Mouse (Mus musculus) heart, embryonic 12.5 days (tissue): Measurements from ENCODE around the gene Gm6871. TPM values are rescaled to one million over a fixed set of nuclear protein-coding genes. Genes with fewer than 3 reads are reported as not detected.
"Not testable (repeated sequence)": the region's sequence is repeated elsewhere in the genome, so short reads cannot be mapped to it uniquely, and the experiment has no call there.

Source experiments
- ATAC-seq: fragments of 200-750 bp; cut with Nextera tagmentation; 2 replicates; pipeline ENCODE4 v1.8.0; 2017; ENCODE audit warnings: moderate TSS enrichment, moderate library complexity; ENCODE audit not compliant: insufficient number of reproducible peaks, low FRiP score
- H3K27ac ChIP-seq: fragments of 300-500 bp; sonication (generic); 2 replicates; pipeline ENCODE4 v1.5.1; 2016; ENCODE audit warnings: mild to moderate bottlenecking, moderate library complexity; ENCODE audit not compliant: poor library complexity, severe bottlenecking
- H3K27me3 ChIP-seq: fragments of 300-500 bp; sonication (generic); replicated peaks from 2 replicates; pipeline ENCODE4 v1.6.1; 2016; ENCODE audit warnings: mild to moderate bottlenecking, moderate library complexity
- H3K36me3 ChIP-seq: fragments of 300-500 bp; sonication (generic); 2 replicates; pipeline ENCODE4 v1.6.1; 2016; ENCODE audit warnings: mild to moderate bottlenecking, moderate library complexity
- H3K4me1 ChIP-seq: fragments of 300-500 bp; sonication (generic); replicated peaks from 2 replicates; pipeline ENCODE4 v1.6.1; 2016; ENCODE audit warnings: mild to moderate bottlenecking
- H3K4me2 ChIP-seq: fragments of 300-500 bp; sonication (generic); 2 replicates; pipeline ENCODE4 v1.6.1; 2016; ENCODE audit warnings: mild to moderate bottlenecking, moderate library complexity
- H3K4me3 ChIP-seq: fragments of 300-500 bp; sonication (generic); 2 replicates; pipeline ENCODE4 v1.5.1; 2016; ENCODE audit warnings: mild to moderate bottlenecking
- H3K9ac ChIP-seq: fragments of 300-500 bp; sonication (generic); 2 replicates; pipeline ENCODE4 v1.6.1; 2016; ENCODE audit warnings: mild to moderate bottlenecking, moderate library complexity
- H3K9me3 ChIP-seq: fragments of 300-500 bp; sonication (generic); replicated peaks from 2 replicates; pipeline ENCODE4 v1.6.1; 2016; ENCODE audit warnings: mild to moderate bottlenecking, moderate library complexity
- WGBS: fragments of 180-500 bp; shearing (Covaris S2); methylation state at CpG from one replicate; pipeline ENCODE4 v1.1.7; 2016; 5-methylcytosine and 5-hydroxymethylcytosine counted together
- polyA plus RNA-seq: library from polyadenylated mRNA; unstranded; fragments of >200 nt; fragmentation: Nextera tagmentation; extraction: Ambion mirVana; gene quantifications from 2 replicates; pipeline ENCODE4 v1.2.1, GENCODE M21; 2016

Gm6871 gene
- polyA plus RNA-seq = not detected in 2 replicates

DNA sequence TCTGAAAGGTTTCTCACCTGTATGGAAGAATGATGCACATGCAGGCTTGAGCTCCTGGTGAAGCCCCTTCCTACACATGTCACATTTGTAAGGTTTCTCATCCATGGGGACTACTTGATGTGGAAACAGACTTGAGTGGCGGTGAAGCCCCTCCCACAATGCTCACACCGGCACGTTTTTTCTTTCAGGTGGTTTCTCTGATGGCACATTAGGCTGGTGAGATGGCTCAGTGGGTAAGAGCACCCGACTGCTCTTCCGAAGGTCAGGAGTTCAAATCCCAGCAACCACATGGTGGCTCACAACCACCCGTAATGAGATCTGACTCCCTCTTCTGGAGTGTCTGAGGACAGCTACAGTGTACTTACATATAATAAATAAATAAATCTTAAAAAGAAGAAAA is at the start of gene Gm6871:
Gm6871 (minus strand) TSS at position 101 of the 400 bp plus-strand sequence.
- WGBS = 77% methylated on average over 6 of the region's 6 CpGs
- not testable (repeated sequence) for H3K4me3 ChIP-seq

DNA sequence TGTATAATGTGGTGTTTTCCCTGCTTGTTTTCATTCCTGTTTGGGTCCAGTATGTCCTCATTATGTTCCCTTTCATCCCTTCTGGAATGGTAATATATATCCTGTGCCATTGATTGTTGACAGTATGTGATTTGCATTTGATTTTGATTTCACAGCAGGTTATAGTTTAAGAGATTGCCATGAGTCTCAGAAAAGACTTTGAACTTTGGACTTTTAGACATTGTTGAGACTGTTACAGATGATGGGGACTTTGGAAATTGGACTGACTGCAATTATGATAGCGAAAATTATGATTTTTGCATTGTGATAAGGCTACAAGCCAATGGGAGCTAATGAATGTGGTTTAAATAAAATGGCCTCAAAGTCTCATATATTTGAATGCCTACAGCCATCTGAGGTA is 42.8 kb upstream of the Gm6871 start:
- not testable (repeated sequence) for H3K9me3 ChIP-seq, H3K9ac ChIP-seq, H3K4me3 ChIP-seq, H3K4me2 ChIP-seq, H3K27me3 ChIP-seq, ATAC-seq, H3K27ac ChIP-seq, H3K4me1 ChIP-seq
- peaks cover 44% of the 10 kb centered on the region for H3K36me3 ChIP-seq
- 92% methylated on average over 1 of the region's 1 CpGs for WGBS

More for the DNA sequence above, at the start of gene Gm6871:
- not testable (repeated sequence) for H3K4me1 ChIP-seq, H3K9ac ChIP-seq, H3K36me3 ChIP-seq, H3K27ac ChIP-seq, ATAC-seq, H3K27me3 ChIP-seq, H3K4me2 ChIP-seq
- H3K9me3 ChIP-seq = peaks cover 10% of the 10 kb centered on the region

DNA sequence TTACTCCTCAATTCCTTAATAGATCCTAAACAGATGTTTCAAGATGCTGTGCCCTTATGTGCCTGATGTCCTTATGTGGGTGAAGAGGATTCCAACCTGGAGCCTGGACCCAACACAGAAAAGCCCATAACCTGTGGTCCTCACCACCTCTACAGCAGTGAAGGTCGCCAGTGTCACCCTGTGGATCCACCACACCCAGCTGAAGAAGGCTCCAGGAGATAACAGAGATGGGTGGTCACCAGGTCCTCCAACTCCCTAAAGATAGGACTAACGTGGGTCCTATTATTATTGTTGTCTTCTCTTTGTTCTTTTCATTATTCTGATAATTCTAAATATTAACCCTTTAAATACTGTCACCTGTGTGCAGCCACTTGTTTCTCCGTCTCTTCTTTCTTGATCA is 38.2 kb upstream of the Gm6871 start:
- peaks cover 33% of the 10 kb centered on the region for H3K36me3 ChIP-seq
- no peaks in the 10 kb centered on the region for H3K4me1 ChIP-seq
- H3K9me3 ChIP-seq = no peaks in the 10 kb centered on the region
- no peaks in the 10 kb centered on the region for H3K27me3 ChIP-seq
- H3K4me2 ChIP-seq = no peak overlapping the region
- no peak overlapping the region for H3K9ac ChIP-seq
- no peak overlapping the region for H3K4me3 ChIP-seq
- ATAC-seq = no peak
- H3K27ac ChIP-seq = no peak overlapping the region
- WGBS = 68% methylated on average over 3 of the region's 3 CpGs

DNA sequence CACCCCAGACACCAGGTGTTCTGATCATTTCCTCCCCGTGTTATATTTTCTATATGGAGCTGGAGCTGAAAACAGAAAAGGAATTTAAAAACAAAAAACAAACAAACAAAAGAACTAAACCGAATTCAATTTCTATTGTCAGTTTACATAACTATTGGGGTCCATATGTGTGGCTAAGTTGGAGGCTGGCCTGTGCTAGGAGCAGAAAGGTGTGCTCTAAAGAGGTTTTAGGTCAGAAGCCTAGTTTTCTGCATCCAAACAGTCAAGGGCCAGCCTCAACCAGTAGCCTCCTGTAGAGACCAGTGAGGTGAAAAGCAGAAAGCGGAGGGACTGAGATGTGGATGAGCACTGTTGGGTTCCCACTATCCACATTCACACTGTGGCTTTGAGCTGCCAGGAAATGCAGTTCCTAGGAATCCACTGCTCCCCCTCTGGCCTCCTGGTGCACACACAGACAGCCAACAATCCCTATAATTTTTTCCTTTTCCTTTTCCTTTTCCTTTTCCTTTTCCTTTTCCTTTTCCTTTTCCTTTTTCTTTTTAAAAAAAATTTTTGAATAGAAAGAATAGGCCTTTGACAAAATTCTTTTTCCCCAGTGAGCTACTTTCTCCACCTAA is 26.6 kb upstream of the Gm6871 start:
- ATAC-seq = no peak
- Histone ChIP-seq H3K4me3 (peak overlapping the region; percentile 81), H3K27me3 (no peaks in the 10 kb centered on the region), H3K9me3 (no peaks in the 10 kb centered on the region), H3K4me1 (peaks cover 6% of the 10 kb centered on the region), H3K9ac (peak overlapping the region; percentile 82), H3K27ac (no peak overlapping the region), H3K4me2 (peak overlapping the region; percentile 85), H3K36me3 (no peaks in the 10 kb centered on the region)
- WGBS = 22% methylated on average over 3 of the region's 3 CpGs

DNA sequence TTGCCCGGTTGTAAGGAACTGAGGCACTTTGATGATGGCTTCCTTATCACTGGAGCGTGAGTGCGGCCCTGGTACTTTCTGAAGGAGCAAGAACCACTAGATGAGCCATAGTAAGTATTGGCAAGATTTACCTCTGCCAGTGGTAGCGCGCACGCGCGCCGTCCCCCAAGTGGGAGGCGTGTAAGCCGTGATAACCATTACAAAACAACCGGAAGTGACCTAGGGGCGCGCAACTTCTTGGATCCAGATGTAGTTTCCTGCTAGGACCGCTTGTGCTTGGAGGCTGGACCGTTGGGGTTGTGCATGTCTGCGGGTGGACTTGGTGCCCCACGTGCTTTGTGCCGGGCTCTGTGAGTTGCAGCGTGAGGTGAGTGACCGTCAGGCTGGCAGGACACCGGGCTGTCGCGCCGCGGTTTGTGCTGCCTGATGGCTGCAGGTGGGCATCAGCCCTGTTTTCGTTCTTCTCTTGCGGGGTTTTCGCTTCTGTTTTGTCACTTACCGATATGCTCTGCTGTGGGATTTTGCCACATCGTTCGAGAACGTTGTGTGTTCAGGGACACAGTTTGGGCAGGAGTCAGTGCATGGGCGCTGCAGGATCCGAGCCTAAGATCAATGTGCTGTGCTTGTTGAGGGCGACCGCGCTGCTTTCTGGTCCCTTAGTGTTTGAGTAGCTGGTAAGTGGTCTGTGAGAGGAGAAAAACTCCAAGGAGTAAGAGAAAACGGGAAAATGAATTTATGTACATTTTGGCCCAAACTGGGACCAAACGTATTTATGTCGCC is 25.8 kb upstream of the Gm6871 start, which contains the start of gene 2610021A01Rik:
2610021A01Rik (plus strand) TSS at position 197 of the 780 bp plus-strand sequence.
- WGBS = under 1% methylated on average over 41 of the region's 41 CpGs
- Histone ChIP-seq H3K36me3 (no peaks in the 10 kb centered on the region), H3K4me3 (peak within 1 kb of the TSS; percentile 81), H3K4me2 (peak within 1 kb of the TSS; percentile 85), H3K27ac (peak within 1 kb of the TSS; percentile 57), H3K4me1 (peaks cover 6% of the 10 kb centered on the region), H3K27me3 (no peaks in the 10 kb centered on the region), H3K9ac (peak within 1 kb of the TSS; percentile 82), H3K9me3 (no peaks in the 10 kb centered on the region)
- ATAC-seq = peak; percentile 98

DNA sequence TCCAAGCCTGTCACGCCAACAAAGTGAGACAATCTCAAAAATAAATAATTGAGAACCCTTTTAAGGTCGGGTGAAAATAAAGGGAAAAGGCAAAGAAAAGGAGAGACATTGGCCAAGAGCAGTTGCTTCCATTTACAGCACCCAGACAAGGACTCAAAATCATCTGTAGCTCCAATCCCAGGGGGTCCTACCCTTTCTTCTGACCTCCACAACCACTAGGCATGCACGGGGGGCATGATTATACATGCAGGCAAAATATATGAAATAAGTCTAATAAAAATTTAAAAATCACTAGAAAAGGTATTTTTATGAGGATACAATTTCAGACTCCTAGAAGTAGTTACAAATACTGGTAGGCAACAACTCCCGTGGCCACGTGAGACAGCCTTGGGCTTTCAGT is 25.2 kb upstream of the Gm6871 start:
- WGBS = 41% methylated on average over 5 of the region's 5 CpGs
- peak overlapping the region; percentile 57; the same call in 1 of the 2 replicates for H3K27ac ChIP-seq
- peak overlapping the region; percentile 81 for H3K4me3 ChIP-seq
- H3K9me3 ChIP-seq = no peaks in the 10 kb centered on the region
- no peak for ATAC-seq
- peaks cover 6% of the 10 kb centered on the region for H3K4me1 ChIP-seq
- H3K36me3 ChIP-seq = no peaks in the 10 kb centered on the region
- peak overlapping the region; percentile 85 for H3K4me2 ChIP-seq
- no peaks in the 10 kb centered on the region for H3K27me3 ChIP-seq
- H3K9ac ChIP-seq = peak overlapping the region; percentile 82

DNA sequence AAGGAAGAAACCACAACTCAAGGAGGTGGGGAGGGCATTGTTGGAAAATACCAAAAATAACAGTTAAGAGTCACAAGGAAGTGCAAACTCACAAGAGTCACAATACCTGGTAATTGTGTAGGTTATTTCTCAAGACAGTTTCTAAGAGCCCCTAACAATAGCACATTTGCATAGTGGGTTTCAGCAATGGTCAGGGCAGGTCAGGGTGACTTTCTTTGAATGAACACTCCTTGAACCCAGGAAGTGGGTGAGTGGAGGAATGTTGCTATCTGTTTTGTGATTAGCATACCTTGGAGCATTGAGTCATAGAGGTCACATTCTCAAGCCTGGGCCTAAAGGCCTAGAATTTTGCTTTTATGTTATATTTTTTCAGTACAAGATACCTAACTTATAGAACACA is 14.4 kb upstream of the Gm6871 start:
- not testable (repeated sequence) for H3K4me1 ChIP-seq, H3K4me2 ChIP-seq, H3K36me3 ChIP-seq

DNA sequence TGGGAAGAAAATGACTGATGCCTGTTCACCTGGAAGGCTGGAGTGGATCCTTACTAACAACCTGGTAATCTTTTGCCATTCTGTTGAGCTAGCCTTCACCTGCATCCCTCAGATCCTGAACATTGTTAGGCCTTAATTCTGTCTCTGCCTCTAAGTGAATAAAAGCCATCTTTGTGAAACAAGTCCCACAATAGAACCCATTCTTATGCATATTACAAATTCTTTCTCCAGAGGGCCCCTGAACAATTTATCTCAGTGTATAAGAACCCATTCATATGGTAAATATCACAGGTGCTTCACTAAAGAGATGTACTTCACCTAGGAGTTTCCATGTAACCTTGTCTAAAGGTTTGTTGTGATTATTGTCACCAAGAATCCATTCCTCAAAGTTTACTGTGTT is 8.6 kb upstream of the Gm6871 start:
- Histone ChIP-seq H3K27me3 (no peaks in the 10 kb centered on the region), H3K4me2 (no peak overlapping the region), H3K4me3 (no peak overlapping the region), H3K27ac (no peak overlapping the region), H3K36me3 (no peaks in the 10 kb centered on the region), H3K4me1 (no peaks in the 10 kb centered on the region), H3K9me3 (peaks cover 18% of the 10 kb centered on the region), H3K9ac (no peak overlapping the region)
- ATAC-seq = no peak

More for the DNA sequence above, 14.4 kb upstream of the Gm6871 start:
- peaks cover 19% of the 10 kb centered on the region for H3K9me3 ChIP-seq
- not testable (repeated sequence) for H3K27ac ChIP-seq, ATAC-seq, H3K4me3 ChIP-seq, H3K27me3 ChIP-seq, H3K9ac ChIP-seq

DNA sequence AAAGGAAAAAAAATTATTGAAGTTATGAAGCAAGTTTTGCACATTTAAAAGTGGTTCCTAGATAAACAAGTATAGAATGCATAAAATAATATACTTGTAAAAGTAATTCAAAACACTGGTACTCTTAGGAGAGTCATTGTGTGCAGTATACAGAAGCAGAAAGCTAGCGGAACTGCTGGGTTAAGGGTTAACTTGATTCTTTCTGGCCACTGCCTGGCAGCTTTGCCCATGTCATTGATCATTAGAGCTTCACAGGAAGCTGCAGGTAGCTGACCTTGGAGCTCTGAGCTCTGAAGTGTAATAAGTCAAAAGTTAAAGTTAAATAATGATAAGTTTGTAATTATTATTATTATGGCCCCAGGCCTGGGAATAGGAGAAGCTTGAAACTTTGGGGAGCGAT is 4.5 kb upstream of the Gm6871 start:
- peaks cover 9% of the 10 kb centered on the region for H3K9me3 ChIP-seq
- H3K4me1 ChIP-seq = no peaks in the 10 kb centered on the region
- no peaks in the 10 kb centered on the region for H3K27me3 ChIP-seq
- no peak overlapping the region for H3K9ac ChIP-seq
- H3K4me3 ChIP-seq = no peak overlapping the region
- no peak overlapping the region for H3K27ac ChIP-seq
- 87% methylated on average over 2 of the region's 2 CpGs for WGBS
- H3K36me3 ChIP-seq = no peaks in the 10 kb centered on the region
- ATAC-seq = no peak
- H3K4me2 ChIP-seq = no peak overlapping the region

DNA sequence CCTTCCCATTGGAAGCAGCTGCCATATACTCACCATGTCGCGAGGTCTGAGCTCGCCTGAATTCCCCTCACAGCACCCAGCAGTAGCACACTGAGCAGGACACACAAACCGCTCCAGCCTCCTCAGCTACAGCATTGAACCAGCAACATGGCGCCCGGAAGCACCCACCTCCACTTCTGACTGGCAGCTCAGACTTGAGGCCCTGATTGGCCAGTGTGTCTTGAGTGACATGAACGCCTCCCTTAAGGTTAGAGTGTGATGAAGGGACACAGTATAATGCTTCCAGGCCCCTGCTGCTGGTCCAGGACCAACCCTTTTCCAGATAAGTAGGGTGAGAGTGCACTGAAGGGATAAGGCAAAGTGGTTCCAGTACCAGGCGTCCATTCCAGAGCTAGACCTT is 12.8 kb downstream of the Gm6871 start:
- Histone ChIP-seq H3K9ac (no peak overlapping the region), H3K9me3 (peaks cover 25% of the 10 kb centered on the region), H3K4me2 (no peak overlapping the region), H3K27me3 (no peaks in the 10 kb centered on the region), H3K36me3 (no peaks in the 10 kb centered on the region), H3K27ac (no peak overlapping the region), H3K4me3 (no peak overlapping the region), H3K4me1 (no peaks in the 10 kb centered on the region)
- ATAC-seq = no peak
- 70% methylated on average over 8 of the region's 8 CpGs for WGBS

DNA sequence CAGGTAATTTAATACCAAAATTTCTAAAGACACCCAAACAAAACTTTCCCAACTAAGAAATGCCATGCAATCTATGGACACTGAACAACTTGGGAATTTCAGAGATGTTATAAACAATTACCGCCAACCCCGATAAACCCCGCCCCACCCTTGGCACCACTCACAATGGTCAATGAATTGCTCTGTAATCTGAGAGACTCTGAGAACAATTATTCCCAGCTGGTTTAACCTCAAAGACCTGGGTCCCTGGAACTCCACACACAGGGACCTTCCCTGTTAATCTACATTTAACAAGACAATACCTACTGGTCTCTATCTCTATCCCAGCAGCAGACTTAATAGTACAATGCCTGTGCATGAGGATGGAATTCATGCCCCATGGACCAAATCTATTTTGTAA is 60.8 kb downstream of the Gm6871 start:
- 79% methylated on average over 3 of the region's 3 CpGs for WGBS

More for the DNA sequence above, 60.8 kb downstream of the Gm6871 start:
- Histone ChIP-seq H3K27ac (no peak overlapping the region), H3K27me3 (no peaks in the 10 kb centered on the region), H3K4me3 (no peak overlapping the region), H3K36me3 (no peaks in the 10 kb centered on the region), H3K9ac (no peak overlapping the region), H3K4me1 (no peaks in the 10 kb centered on the region), H3K9me3 (peaks cover 18% of the 10 kb centered on the region), H3K4me2 (no peak overlapping the region)
- no peak for ATAC-seq
